Mouse (Mus musculus): ENCODE data around the gene Grik1. TPM values are rescaled to one million over a fixed set of nuclear protein-coding genes. Genes with fewer than 3 reads are reported as not detected.

Gene Grik1
- polyA plus RNA-seq, 1 experiment from 2014 or later = 45.0 TPM

DNA sequence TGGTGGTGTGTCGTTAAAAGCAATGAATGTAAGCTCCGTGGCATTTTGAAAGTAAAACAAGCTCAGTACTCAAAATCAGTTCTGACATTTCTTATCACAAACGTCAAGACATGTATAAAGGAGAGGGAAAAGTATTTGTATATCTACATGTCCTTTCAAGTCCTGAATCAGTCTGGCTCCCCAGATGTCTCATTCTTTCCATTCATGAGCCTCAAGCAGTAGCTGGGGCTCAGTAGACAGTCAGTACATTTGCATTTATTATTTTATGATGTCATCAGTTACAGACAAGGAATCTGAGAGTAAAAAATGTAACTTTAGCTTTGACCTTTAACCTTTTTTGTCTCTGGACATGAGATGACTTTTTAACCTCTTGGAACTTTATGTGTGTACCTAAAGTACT, 68.1 kb downstream of the Grik1 start:
- H3K4me1 ChIP-seq = no peaks in the 10 kb centered on the region
- no peaks in the 10 kb centered on the region for H3K27me3 ChIP-seq (replicated peaks)
- ATAC-seq (ENCODE audit: low FRiP score) = no peak
- no peaks in the 10 kb centered on the region for H3K9me3 ChIP-seq (replicated peaks)
- no peak overlapping the region for H3K9ac ChIP-seq (replicated peaks)
- H3K4me2 ChIP-seq = no peak overlapping the region
- WGBS = 82% methylated on average over 3 of the region's 3 CpGs
- H3K36me3 ChIP-seq = no peaks in the 10 kb centered on the region
- no peak overlapping the region for H3K27ac ChIP-seq (replicated peaks)
- no peak overlapping the region for H3K4me3 ChIP-seq (replicated peaks)

DNA sequence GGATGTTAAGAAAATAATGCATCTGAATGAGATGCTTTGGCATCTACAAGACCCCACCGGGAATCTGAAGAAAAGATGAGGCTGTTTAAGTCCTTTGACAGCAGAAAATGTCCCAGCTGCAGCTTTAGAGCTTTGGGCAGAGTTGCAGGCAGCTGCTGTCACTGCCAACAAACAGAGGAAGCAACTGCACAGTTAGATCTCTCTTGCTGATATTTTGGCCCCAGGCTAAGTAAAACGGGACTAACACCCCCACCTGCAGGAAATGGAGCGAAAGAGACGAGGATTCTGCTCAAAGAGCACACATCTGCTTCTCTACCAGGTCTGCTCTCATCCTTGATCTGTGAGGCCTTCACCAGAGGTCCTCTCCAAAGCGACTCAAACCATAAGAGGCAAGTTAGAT, 77.5 kb downstream of the Grik1 start:
- 66% methylated on average over 5 of the region's 5 CpGs for WGBS
- Histone ChIP-seq H3K4me3 (replicated peaks) (no peak overlapping the region), H3K36me3 (no peaks in the 10 kb centered on the region), H3K4me1 (no peaks in the 10 kb centered on the region), H3K9me3 (replicated peaks) (no peaks in the 10 kb centered on the region), H3K9ac (replicated peaks) (no peak overlapping the region), H3K4me2 (no peak overlapping the region), H3K27me3 (replicated peaks) (no peaks in the 10 kb centered on the region), H3K27ac (replicated peaks) (no peak overlapping the region)
- ATAC-seq (ENCODE audit: low FRiP score) = no peak

DNA sequence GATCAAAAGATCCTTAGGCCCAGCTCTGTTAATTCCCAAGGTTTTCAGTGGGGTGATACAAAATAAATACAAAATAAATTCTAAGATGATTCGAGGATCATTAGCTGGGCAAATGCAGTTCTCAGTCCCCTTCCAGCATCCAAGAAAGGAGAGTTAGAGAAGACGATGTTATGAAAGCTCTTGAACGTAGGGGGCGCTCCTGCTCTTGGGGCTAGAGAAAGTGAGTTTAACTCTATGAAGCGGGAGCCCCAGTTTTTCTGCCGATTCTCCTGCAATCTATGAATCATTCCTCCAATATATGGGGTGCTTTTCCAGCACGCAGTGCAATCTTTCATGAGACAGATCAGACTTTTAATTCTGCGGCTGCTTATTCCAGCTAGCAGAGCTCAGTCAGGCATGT, 78.2 kb downstream of the Grik1 start:
- Histone ChIP-seq H3K4me3 (replicated peaks) (no peak overlapping the region), H3K27me3 (replicated peaks) (no peaks in the 10 kb centered on the region), H3K36me3 (no peaks in the 10 kb centered on the region), H3K9ac (replicated peaks) (no peak overlapping the region), H3K9me3 (replicated peaks) (no peaks in the 10 kb centered on the region), H3K27ac (replicated peaks) (no peak overlapping the region), H3K4me1 (no peaks in the 10 kb centered on the region), H3K4me2 (no peak overlapping the region)
- ATAC-seq (ENCODE audit: low FRiP score) = no peak
- WGBS = 62% methylated on average over 8 of the region's 8 CpGs

DNA sequence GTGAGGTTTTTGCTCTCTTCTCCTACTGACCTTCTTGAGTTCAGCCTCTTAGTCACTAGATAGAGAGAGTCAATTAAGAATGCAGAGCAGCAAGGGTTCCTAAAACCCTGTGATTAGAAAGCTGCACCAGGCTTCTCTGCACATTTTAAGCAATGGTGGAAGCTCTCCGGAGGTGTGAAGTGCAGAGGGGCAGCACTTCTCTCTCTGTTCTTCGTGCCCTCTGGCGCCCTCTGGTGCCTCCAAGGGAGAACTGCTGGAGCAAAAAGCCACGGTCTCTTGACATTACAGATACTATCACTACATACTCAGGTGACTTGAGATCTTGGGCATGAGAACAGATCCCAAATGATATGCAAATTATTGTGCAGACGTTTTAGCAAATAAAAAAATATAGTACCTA, 85.7 kb downstream of the Grik1 start:
- peak; percentile 66 for ATAC-seq (ENCODE audit: low FRiP score)
- H3K36me3 ChIP-seq = no peaks in the 10 kb centered on the region

DNA sequence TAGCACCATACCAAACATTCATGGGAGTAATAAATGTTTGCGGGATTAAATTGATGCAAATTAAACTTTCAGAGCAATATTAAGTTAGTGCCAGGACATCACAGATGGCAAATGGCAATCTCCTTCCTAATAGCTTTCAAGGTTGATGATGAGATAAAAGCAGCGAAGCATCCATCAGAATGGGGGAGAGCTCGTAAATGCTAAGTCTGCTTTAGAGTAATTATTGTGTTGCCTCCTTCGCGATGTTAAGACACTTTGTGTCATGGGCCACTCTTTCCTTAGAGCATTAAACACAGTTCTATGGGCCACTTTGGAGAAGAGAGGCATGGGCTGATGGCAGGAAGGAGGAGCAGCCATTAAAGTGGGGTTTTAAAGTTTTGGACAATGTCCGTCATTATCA, 86.1 kb downstream of the Grik1 start:
- no peaks in the 10 kb centered on the region for H3K9me3 ChIP-seq (replicated peaks)
- H3K27me3 ChIP-seq (replicated peaks) = no peaks in the 10 kb centered on the region
- 0 out of 2 replicates have a peak overlapping the region, but pooled peaks have one; percentile 11 for H3K4me2 ChIP-seq
- no peak overlapping the region for H3K9ac ChIP-seq (replicated peaks)
- WGBS = 41% methylated on average over 6 of the region's 6 CpGs
- no peak overlapping the region for H3K27ac ChIP-seq (replicated peaks)
- no peak overlapping the region for H3K4me3 ChIP-seq (replicated peaks)
- H3K36me3 ChIP-seq = no peaks in the 10 kb centered on the region
- peaks cover 6% of the 10 kb centered on the region for H3K4me1 ChIP-seq
- peak; percentile 28; the same call in 1 of the 2 replicates for ATAC-seq (ENCODE audit: low FRiP score)

More for the DNA sequence above, 85.7 kb downstream of the Grik1 start:
- Histone ChIP-seq H3K9ac (replicated peaks) (no peak overlapping the region), H3K9me3 (replicated peaks) (no peaks in the 10 kb centered on the region), H3K4me3 (replicated peaks) (no peak overlapping the region), H3K27ac (replicated peaks) (no peak overlapping the region), H3K4me1 (peaks cover 6% of the 10 kb centered on the region), H3K27me3 (replicated peaks) (no peaks in the 10 kb centered on the region), H3K4me2 (0 out of 2 replicates have a peak overlapping the region, but pooled peaks have one; percentile 11)
- WGBS = 5% methylated on average over 5 of the region's 5 CpGs

DNA sequence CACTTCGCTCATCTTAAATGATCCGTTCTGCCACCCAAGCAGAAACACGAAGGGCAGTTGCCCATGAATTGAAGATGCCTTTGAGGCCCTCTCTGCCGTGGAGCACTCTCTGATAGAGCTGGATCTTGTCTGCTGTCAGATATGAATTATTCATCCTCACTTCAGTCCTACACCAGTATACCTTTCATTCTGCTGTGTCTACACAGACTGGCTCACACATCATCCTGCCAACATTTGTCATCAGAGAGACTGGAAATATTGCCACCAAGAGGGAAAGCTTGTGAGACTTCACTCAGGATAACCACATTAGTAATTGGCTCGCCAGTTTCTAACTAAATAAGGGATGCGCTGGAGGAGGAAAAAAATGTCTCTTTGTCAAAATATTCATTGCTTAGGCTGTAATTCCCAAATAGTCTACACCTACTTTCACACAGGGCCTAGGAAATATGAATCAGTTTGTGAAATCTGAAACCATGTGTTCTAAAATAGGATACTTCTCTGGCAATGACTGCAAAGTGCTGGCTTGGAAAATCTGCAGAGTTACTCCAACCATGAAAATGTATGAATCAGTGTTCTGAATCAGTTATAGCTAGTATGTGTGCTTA, 102.5 kb downstream of the Grik1 start:
- Histone ChIP-seq H3K9ac (replicated peaks) (no peak overlapping the region), H3K4me2 (no peak overlapping the region), H3K27me3 (replicated peaks) (no peaks in the 10 kb centered on the region), H3K9me3 (replicated peaks) (no peaks in the 10 kb centered on the region), H3K4me3 (replicated peaks) (no peak overlapping the region), H3K4me1 (no peaks in the 10 kb centered on the region), H3K36me3 (no peaks in the 10 kb centered on the region), H3K27ac (replicated peaks) (no peak overlapping the region)
- no peak for ATAC-seq (ENCODE audit: low FRiP score)
- WGBS = 68% methylated on average over 6 of the region's 6 CpGs

DNA sequence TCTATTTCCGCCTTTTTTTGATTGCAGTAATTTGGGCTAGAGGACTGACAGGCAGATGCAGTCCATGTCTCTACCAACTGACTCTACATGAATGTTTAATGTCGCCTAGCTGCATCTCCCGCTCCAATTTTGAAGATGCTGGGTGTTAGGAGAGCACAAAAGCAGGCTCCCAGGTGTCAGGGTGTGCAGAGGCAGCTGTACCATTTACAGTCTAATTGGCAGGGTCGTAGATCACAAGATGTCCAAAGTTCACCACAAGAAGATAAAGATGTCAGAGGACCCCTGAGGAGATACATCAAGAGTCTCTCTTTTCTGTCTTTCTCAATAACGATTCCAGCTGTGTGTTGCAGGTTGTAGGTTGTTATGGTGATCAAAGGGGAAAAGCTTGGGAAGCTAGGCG, 111.3 kb downstream of the Grik1 start:
- no peak overlapping the region for H3K4me3 ChIP-seq (replicated peaks)
- H3K4me1 ChIP-seq = no peaks in the 10 kb centered on the region
- WGBS = 53% methylated on average over 6 of the region's 6 CpGs
- H3K27ac ChIP-seq (replicated peaks) = no peak overlapping the region
- no peak for ATAC-seq (ENCODE audit: low FRiP score)
- H3K4me2 ChIP-seq = no peak overlapping the region
- H3K9me3 ChIP-seq (replicated peaks) = no peaks in the 10 kb centered on the region
- no peaks in the 10 kb centered on the region for H3K27me3 ChIP-seq (replicated peaks)
- H3K9ac ChIP-seq (replicated peaks) = no peak overlapping the region
- H3K36me3 ChIP-seq = no peaks in the 10 kb centered on the region

DNA sequence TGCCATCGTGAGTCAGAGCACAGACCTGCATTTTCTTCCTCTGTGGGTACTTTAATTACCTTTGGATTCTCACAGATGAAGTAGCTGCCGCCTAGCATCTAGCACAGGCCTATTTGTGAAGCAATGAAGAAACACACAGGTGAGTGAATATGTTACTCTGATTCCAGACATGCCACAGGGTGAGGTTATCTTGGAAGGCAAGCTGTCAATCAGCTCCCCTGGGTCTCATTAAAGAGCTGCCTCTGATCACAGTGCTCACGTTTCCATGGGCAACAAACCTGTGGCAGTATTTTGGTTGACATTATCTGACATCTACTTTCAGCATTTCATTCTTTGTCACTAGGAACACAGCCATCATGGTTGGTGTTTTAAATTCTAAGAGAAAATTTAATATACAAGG, 112.7 kb downstream of the Grik1 start:
- no peaks in the 10 kb centered on the region for H3K9me3 ChIP-seq (replicated peaks)
- no peaks in the 10 kb centered on the region for H3K27me3 ChIP-seq (replicated peaks)
- H3K4me2 ChIP-seq = no peak overlapping the region
- H3K27ac ChIP-seq (replicated peaks) = no peak overlapping the region
- no peak overlapping the region for H3K4me3 ChIP-seq (replicated peaks)
- WGBS = 43% methylated on average over 3 of the region's 3 CpGs
- H3K9ac ChIP-seq (replicated peaks) = no peak overlapping the region
- no peaks in the 10 kb centered on the region for H3K36me3 ChIP-seq
- H3K4me1 ChIP-seq = no peaks in the 10 kb centered on the region
- no peak for ATAC-seq (ENCODE audit: low FRiP score)

DNA sequence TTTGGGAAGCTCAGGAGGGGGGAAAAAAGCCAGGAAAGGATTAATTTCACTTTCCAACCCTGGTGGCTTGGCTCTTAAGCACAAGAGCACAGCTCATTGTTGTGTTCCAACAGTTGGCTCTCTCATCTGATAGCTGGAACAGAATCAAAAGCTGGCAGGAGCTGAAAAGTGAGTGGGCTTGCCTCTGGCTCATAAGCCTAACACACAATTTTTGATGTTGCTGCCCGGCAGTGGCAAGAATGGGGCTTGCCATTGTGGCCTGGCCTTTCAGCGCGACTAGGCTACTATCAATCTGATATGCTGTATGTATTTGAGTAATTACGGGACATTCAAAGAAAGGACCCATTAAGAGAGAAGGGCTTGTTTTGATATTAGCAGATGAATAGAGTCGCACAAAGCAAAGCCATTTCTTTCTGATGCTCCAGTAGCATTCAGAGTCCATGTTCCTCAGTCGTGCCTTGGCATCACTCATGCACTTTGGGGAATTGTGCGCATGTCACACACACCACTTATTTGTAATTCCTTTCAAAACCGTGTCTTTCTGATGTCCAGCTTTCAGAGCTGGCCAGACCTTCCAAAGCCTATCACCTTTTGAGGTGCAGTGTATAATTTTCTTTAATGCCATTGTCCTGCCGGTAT, 115.9 kb downstream of the Grik1 start:
- Histone ChIP-seq H3K4me1 (no peaks in the 10 kb centered on the region), H3K4me2 (no peak overlapping the region), H3K27ac (replicated peaks) (no peak overlapping the region; the same call in 1 of the 2 replicates), H3K36me3 (no peaks in the 10 kb centered on the region), H3K9ac (replicated peaks) (no peak overlapping the region), H3K27me3 (replicated peaks) (no peaks in the 10 kb centered on the region), H3K9me3 (replicated peaks) (no peaks in the 10 kb centered on the region), H3K4me3 (replicated peaks) (no peak overlapping the region)
- peak; percentile 45; the same call in 1 of the 2 replicates for ATAC-seq (ENCODE audit: low FRiP score)
- 69% methylated on average over 9 of the region's 9 CpGs for WGBS

DNA sequence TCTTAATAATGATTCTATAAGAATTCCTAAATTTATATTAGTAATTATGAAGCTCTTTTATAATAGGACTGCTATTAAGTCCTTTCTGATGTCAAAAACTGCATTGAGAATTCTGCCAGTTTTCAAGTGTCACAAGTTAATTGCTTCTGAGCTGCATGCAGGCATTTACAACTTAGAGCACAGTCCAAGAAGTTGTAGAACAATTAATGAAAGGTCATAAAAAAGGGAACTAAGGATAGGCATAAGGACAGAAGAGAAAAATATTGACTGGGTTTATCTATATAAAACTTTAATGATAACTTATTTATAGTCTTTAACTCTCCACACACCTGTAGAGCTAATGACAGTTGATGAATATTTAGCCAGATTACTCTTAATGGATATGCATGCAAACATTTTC, 123.5 kb downstream of the Grik1 start:
- ATAC-seq (ENCODE audit: low FRiP score) = no peak
- no peak overlapping the region for H3K4me3 ChIP-seq (replicated peaks)
- no peaks in the 10 kb centered on the region for H3K27me3 ChIP-seq (replicated peaks)
- no peak overlapping the region for H3K4me2 ChIP-seq
- no peaks in the 10 kb centered on the region for H3K9me3 ChIP-seq (replicated peaks)
- no peak overlapping the region for H3K9ac ChIP-seq (replicated peaks)
- no peaks in the 10 kb centered on the region for H3K36me3 ChIP-seq
- H3K27ac ChIP-seq (replicated peaks) = no peak overlapping the region
- no peaks in the 10 kb centered on the region for H3K4me1 ChIP-seq

DNA sequence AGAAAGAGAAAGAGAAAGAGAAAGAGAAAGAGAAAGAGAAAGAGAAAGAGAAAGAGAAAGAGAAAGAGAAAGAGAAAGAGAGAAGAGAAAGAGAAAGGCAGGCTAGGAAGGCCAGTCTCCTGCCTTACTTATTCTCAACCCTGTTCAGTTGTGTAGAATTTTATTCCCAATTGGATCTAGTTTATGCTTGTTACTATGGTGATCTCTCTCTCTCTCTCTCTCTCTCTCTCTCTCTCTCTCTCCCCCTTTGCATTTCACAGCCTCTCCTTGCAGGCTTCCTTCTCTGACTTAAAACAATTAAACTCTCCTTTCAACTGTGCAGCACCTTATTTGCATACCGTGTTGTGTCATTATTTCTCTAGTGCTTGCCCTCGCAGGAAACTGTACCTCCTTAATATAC, 147.5 kb downstream of the Grik1 start:
- no peak overlapping the region for H3K27ac ChIP-seq (replicated peaks)
- no peak overlapping the region for H3K9ac ChIP-seq (replicated peaks)
- H3K4me1 ChIP-seq = peaks cover 6% of the 10 kb centered on the region; the same call in 1 of the 2 replicates
- H3K4me3 ChIP-seq (replicated peaks) = no peak overlapping the region
- no peak overlapping the region for H3K4me2 ChIP-seq
- ATAC-seq (ENCODE audit: low FRiP score) = peak; percentile 65; the same call in 1 of the 2 replicates
- no peaks in the 10 kb centered on the region for H3K9me3 ChIP-seq (replicated peaks)
- H3K27me3 ChIP-seq (replicated peaks) = no peaks in the 10 kb centered on the region
- no peaks in the 10 kb centered on the region for H3K36me3 ChIP-seq
- WGBS = 23% methylated on average over 2 of the region's 2 CpGs

DNA sequence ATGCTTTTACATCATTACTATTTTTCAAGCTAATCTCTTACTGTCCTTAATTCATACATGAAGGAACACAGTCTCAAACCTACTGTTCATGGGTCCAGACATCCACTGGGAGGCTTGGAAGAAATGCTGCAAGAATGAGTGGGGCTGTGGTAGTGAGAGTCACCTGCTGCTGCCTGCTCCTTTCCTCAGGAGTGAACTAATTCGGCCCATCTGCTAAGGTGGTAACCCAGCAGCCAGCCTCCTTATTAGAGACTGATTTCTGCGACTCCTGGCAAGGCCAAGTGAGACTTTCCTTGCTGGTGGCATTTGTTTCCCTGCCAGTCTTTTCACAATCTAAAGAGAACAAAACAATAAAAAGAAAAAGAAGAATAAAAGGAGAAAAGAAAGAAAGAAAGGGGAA, 147.9 kb downstream of the Grik1 start:
- Histone ChIP-seq H3K27me3 (replicated peaks) (no peaks in the 10 kb centered on the region), H3K36me3 (no peaks in the 10 kb centered on the region), H3K27ac (replicated peaks) (no peak overlapping the region), H3K9ac (replicated peaks) (no peak overlapping the region), H3K9me3 (replicated peaks) (no peaks in the 10 kb centered on the region), H3K4me3 (replicated peaks) (no peak overlapping the region), H3K4me1 (peaks cover 6% of the 10 kb centered on the region; the same call in 1 of the 2 replicates), H3K4me2 (no peak overlapping the region)
- no peak for ATAC-seq (ENCODE audit: low FRiP score)
- 63% methylated on average over 2 of the region's 2 CpGs for WGBS
